ENCODE assay signal across 8 mouse cellular contexts in the genomic region with DNA sequence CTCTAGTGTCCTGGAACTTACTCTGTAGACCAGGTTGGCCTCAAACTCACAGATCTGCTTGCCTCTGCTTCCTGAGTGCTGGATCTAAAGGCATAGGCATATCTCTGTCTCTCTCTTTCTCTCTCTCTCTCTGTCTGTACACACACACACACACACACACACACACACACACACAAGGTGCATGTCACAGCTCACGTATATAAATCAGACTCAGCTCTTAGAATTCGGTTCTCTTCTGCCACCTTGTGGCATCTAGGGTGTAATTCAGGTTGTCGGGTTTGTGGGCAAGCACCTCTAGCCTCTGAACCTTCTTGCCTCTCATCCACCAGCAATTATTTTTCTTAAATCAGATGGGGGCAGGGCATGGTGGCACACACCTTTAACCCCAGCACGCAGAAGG. TPM values are rescaled to one million over a fixed set of nuclear protein-coding genes. Genes with fewer than 3 reads are reported as not detected.
DNase-seq lines count a peak whose midpoint lies in the region; ATAC-seq and TF ChIP-seq lines count a peak whose summit lies in the region.

No protein-coding gene starts in this region.

- H3K4me1 ChIP-seq in embryonic fibroblast, embryonic 13.5 days (ENCODE audit: control insufficient read depth, insufficient read depth, low read length): no peaks in the 10 kb centered on the region

- TF ChIP-seq POLR2A in embryonic fibroblast, embryonic 13.5 days (IDR thresholded peaks at IDR 0.05; ENCODE audit: low read depth, low read length): no peak

- H3K27ac ChIP-seq in embryonic fibroblast, embryonic 13.5 days (ENCODE audit: insufficient read depth, low read length): peak overlapping the region; percentile 94

- no peak for TF ChIP-seq CTCF in embryonic fibroblast, embryonic 13.5 days (IDR thresholded peaks at IDR 0.05; ENCODE audit: borderline replicate concordance, insufficient read depth, low read length)

- no peak overlapping the region for H3K4me3 ChIP-seq in embryonic fibroblast, embryonic 13.5 days (ENCODE audit: insufficient read depth, low read length)

- DNase-seq in gastrocnemius, adult 18-20 months (ENCODE audit: low spot score): peak; percentile 68
- DNase-seq in gastrocnemius, postnatal 25 days: no peak
- peak; percentile 82 for DNase-seq in adrenal gland, postnatal 14 days
- DNase-seq in layer of hippocampus, postnatal 14 days (ENCODE audit: low spot score in 2 of 2): peak; percentile 61 to 79
- DNase-seq in lung, postnatal 14 days: peak; percentile 70
- peak; percentile 50 for DNase-seq in right cerebral cortex, postnatal 25 days

- ATAC-seq in hematopoietic stem cell, adult 5-6 weeks (replicated peaks in 1 of 2; ENCODE audit: insufficient read depth in 1 of 2, low FRiP score in 2 of 2, low TSS enrichment in 1 of 2, low read depth in 1 of 2, poor library complexity in 2 of 2, severe bottlenecking in 2 of 2): peak; percentile 76 to 86; a peak in 3 of 4 replicates

RNA-seq across cellular contexts. Expression of gene Gm10382, which starts 20.6 kb away (rescaled TPM):
- total RNA-seq in gastrocnemius, adult 18-20 months (2021): under 1 TPM in 1 of 2 experiments, not detected in 1; 0.24 TPM
- not detected for total RNA-seq in gastrocnemius, postnatal 25 days (2021)
- total RNA-seq in adrenal gland, postnatal 14 days (2021): 0.26 and 0.49 TPM in 2 replicates
- polyA plus RNA-seq in embryonic fibroblast, embryonic 13.5 days (2011; ENCODE audit: insufficient read length, low read depth, missing spikeins): not detected in 2 replicates
- 0.63 and 1.6 TPM in 2 replicates for total RNA-seq in hematopoietic stem cell, adult 5-6 weeks (2017)
- total RNA-seq in layer of hippocampus, postnatal 14 days (2021): under 1 TPM; 0.28 to 0.52 TPM

RNA-seq across cellular contexts. Expression of gene Ubc, which starts 21.4 kb away (rescaled TPM):
- total RNA-seq in gastrocnemius, adult 18-20 months (2021): 1,000 to 10,000 TPM; 1,764 to 2,031 TPM
- total RNA-seq in gastrocnemius, postnatal 25 days (2021): 1,000 to 10,000 TPM in 1 of 2 experiments, 100 to 1,000 TPM in 1; 606 to 1,413 TPM
- 1,142 and 1,189 TPM in 2 replicates for total RNA-seq in adrenal gland, postnatal 14 days (2021)
- polyA plus RNA-seq in embryonic fibroblast, embryonic 13.5 days (2011; ENCODE audit: insufficient read length, low read depth, missing spikeins): 543 and 665 TPM in 2 replicates
- 339 and 386 TPM in 2 replicates for total RNA-seq in hematopoietic stem cell, adult 5-6 weeks (2017)
- total RNA-seq in layer of hippocampus, postnatal 14 days (2021): 100 to 1,000 TPM; 755 to 828 TPM

RNA-seq across cellular contexts. Expression of gene Scarb1, which starts 27.7 kb away (rescaled TPM):
- total RNA-seq in gastrocnemius, adult 18-20 months (2021): 10 to 100 TPM; 10.0 to 11.0 TPM
- total RNA-seq in gastrocnemius, postnatal 25 days (2021): 10 to 100 TPM; 11.7 to 25.2 TPM
- 1,757 and 2,166 TPM in 2 replicates for total RNA-seq in adrenal gland, postnatal 14 days (2021)
- 46.8 and 47.8 TPM in 2 replicates for polyA plus RNA-seq in embryonic fibroblast, embryonic 13.5 days (2011; ENCODE audit: insufficient read length, low read depth, missing spikeins)
- total RNA-seq in hematopoietic stem cell, adult 5-6 weeks (2017): 35.7 and 45.6 TPM in 2 replicates
- 10 to 100 TPM; 46.1 to 54.3 TPM for total RNA-seq in layer of hippocampus, postnatal 14 days (2021)

Comparison
In these comparisons a context has a peak if more than half of its experiments do, and no peak if none do; other contexts are left out.
1. RNA of gene Scarb1, which starts 27.7 kb away (total RNA-seq): 1,757 to 2,166 TPM in adrenal gland, postnatal 14 days; 46.1 to 54.3 TPM in layer of hippocampus, postnatal 14 days, 35.7 to 45.6 TPM in hematopoietic stem cell, adult 5-6 weeks, 11.7 to 25.2 TPM in gastrocnemius, postnatal 25 days and 10.0 to 11.0 TPM in gastrocnemius, adult 18-20 months; every median in the first group is over 10 times any median in the second.